Mouse (Mus musculus): Measurements from ENCODE around the gene Pin1. TPM values are rescaled to one million over a fixed set of nuclear protein-coding genes. Genes with fewer than 3 reads are reported as not detected.

The Pin1 gene
- 23.0 and 26.3 TPM in 2 replicates for polyA plus RNA-seq (2012)

DNA sequence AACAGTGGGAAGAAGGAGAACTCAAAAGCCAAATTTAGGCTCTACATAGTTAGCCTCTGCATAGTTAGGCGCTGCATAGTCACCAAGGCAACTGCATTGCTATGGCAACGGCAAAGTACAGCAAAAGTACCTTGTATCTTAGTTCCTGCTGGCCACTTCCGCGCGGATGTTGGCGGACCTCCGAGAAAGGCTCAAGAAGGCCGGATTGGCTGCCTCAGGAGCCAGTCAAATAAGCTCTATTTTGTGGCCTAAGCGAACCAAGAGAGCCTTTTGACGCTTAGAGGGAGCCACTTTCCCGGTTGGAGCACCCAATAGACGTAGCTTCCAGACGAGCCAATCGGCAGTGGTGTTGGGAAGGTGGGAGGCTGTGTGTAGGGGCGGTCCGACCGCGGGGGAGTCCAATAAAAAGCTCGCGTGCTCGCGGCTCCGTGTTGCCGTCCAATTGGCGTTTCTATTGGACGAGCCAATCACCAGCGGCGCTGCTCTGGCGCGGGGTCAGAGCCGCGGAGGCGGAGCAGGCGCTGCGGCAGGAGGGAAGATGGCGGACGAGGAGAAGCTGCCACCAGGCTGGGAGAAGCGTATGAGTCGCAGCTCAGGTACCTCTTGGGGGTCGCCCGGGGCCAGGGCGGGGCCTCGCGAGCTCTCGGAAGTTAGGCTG lies at the start of gene Pin1:
Pin1 (plus strand) TSS at position 494 of the 658 bp plus-strand sequence.

GRCm38 (mm10) chr9:20642101-20642895 lies 9.6 kb upstream of the Pin1 start, which contains the start of gene Ubl5:
Gene Ubl5 (plus strand): TSS chr9:20642878.

DNA sequence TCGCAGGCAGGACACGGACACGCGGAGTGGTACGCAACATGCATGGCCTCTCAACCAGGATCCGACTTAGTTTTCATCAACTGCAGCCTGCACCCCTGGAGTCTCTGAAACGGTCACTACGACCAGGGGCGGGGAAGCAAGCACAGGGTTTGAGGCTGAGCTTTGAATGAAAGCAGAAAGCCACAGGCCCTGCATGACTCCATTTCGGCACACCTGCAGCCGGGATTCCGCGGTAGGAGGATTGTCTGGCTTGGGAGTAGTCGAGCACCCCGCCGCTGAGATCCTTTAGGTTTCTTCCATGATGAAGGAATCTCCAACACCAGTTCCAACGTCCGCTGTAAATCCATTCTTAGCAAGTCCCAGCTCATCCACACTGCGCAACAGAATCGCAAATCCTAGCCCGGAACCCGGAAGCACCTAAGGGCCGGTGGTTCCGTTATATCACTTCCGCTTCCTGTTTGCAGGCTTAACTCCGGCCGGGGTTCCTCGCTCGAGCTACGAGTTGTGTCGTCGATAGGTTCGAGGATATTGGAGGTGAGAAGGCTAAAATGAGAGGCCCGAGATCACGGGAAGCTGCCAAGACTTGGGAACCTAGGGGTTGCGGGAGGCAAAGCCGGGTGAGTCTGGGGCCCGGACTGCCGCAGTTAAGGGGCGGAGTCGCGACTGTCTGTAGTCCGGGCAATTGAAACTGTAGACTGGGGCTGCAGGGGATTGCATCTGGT lies 7.4 kb upstream of the Pin1 start, which contains the start of gene Fbxl12:
Fbxl12 (minus strand) TSS at position 408 of the 722 bp plus-strand sequence.

Other genes with a start within 250 kb of the Pin1 start
- 0.33 and 0.42 TPM in 2 replicates for gene Zfp26, start 191.9 kb upstream of the Pin1 start, polyA plus RNA-seq (2012)
- 3.0 and 3.4 TPM in 2 replicates for gene Zfp426, start 159.3 kb upstream of the Pin1 start, polyA plus RNA-seq (2012)
- 0.46 and 1.1 TPM in 2 replicates for gene Zfp266, start 130.7 kb upstream of the Pin1 start, polyA plus RNA-seq (2012)
- 4.1 and 4.6 TPM in 2 replicates for gene Zfp846, start 70.8 kb upstream of the Pin1 start, polyA plus RNA-seq (2012)
- gene Ubl5, start 9.2 kb upstream of the Pin1 start, polyA plus RNA-seq (2012), result 16.2 and 18.3 TPM in 2 replicates
- 25.0 and 30.8 TPM in 2 replicates for gene Fbxl12, start 7.3 kb upstream of the Pin1 start, polyA plus RNA-seq (2012)
- 0.13 TPM in 2 replicates for gene Olfm2, start 94.3 kb downstream of the Pin1 start, polyA plus RNA-seq (2012)
- gene Col5a3, start 163.0 kb downstream of the Pin1 start, polyA plus RNA-seq (2012), result 0.70 and 2.1 TPM in 2 replicates
- not detected in 2 replicates for gene Rdh8, start 166.4 kb downstream of the Pin1 start, polyA plus RNA-seq (2012)
- gene A230050P20Rik, start 216.5 kb downstream of the Pin1 start, polyA plus RNA-seq (2012), result 124 and 174 TPM in 2 replicates
- gene Angptl6, start 227.6 kb downstream of the Pin1 start, polyA plus RNA-seq (2012), result 2.7 and 4.1 TPM in 2 replicates
- gene Ppan, start 236.1 kb downstream of the Pin1 start, polyA plus RNA-seq (2012), result 281 and 400 TPM in 2 replicates
- gene Eif3g, start 246.5 kb downstream of the Pin1 start, polyA plus RNA-seq (2012), result 554 and 634 TPM in 2 replicates

All from megakaryocyte-erythroid progenitor cell, adult 5 weeks (primary cell).